Mouse (Mus musculus): ENCODE measurements around the gene Cntd1. TPM values are rescaled to one million over a fixed set of nuclear protein-coding genes. Genes with fewer than 3 reads are reported as not detected.
"Not testable (repeated sequence)": the region's sequence is repeated elsewhere in the genome, so short reads cannot be mapped to it uniquely, and the experiment has no call there.

Gene Cntd1
- polyA plus RNA-seq, 1 experiment from 2014 or later, result 1.1 TPM

- no peak for ATAC-seq
- H3K9me3 ChIP-seq (ENCODE audit: low read length), result no peaks in the 10 kb centered on the region
- no peak for DNase-seq (ENCODE audit: low spot score)
- TF ChIP-seq EP300 (IDR thresholded peaks at IDR 0.05), result no peak
- 0 out of 2 replicates have a peak, but pooled peaks have one; percentile 15 for TF ChIP-seq CTCF (IDR thresholded peaks at IDR 0.05)
- no peak overlapping the region for H3K27ac ChIP-seq (ENCODE audit: low read length)
- peaks cover 6% of the 10 kb centered on the region; the same call in 1 of the 2 replicates for H3K36me3 ChIP-seq (ENCODE audit: insufficient read depth, low read length)
- WGBS, result 88% methylated on average over 1 of the region's 1 CpGs
- H3K27me3 ChIP-seq (replicated peaks; ENCODE audit: insufficient read depth, low read length), result no peaks in the 10 kb centered on the region
- no peak overlapping the region for H3K4me3 ChIP-seq (ENCODE audit: low read depth, low read length)
- H3K4me1 ChIP-seq (ENCODE audit: insufficient read depth, low read depth, low read length), result peaks cover 3% of the 10 kb centered on the region; the same call in 1 of the 2 replicates
- H3K4me2 ChIP-seq (replicated peaks; ENCODE audit: low read depth, low read length), result no peak overlapping the region
- no peak overlapping the region for H3K9ac ChIP-seq (replicated peaks; ENCODE audit: low read depth)
Observed at GRCm38 (mm10) chr11:101314567-101314966, 35.8 kb downstream of the Cntd1 start.

- H3K9me3 ChIP-seq (ENCODE audit: low read length), result no peaks in the 10 kb centered on the region
- peak overlapping the region; percentile 98 for H3K4me3 ChIP-seq (ENCODE audit: low read depth, low read length)
- no peaks in the 10 kb centered on the region for H3K27me3 ChIP-seq (replicated peaks; ENCODE audit: insufficient read depth, low read length)
- no peak for TF ChIP-seq EP300 (IDR thresholded peaks at IDR 0.05)
- TF ChIP-seq CTCF (IDR thresholded peaks at IDR 0.05), result no peak
- WGBS, result 85% methylated on average over 8 of the region's 8 CpGs
- peak overlapping the region; percentile 87; the same call in 1 of the 2 replicates for H3K9ac ChIP-seq (replicated peaks; ENCODE audit: low read depth)
- peak overlapping the region; percentile 89 for H3K4me2 ChIP-seq (replicated peaks; ENCODE audit: low read depth, low read length)
- H3K4me1 ChIP-seq (ENCODE audit: insufficient read depth, low read depth, low read length), result peaks cover 3% of the 10 kb centered on the region; the same call in 1 of the 2 replicates
- peaks cover 11% of the 10 kb centered on the region; the same call in 1 of the 2 replicates for H3K36me3 ChIP-seq (ENCODE audit: insufficient read depth, low read length)
- no peak for DNase-seq (ENCODE audit: low spot score)
- H3K27ac ChIP-seq (ENCODE audit: low read length), result peak overlapping the region; percentile 59; the same call in 1 of the 2 replicates
- ATAC-seq, result no peak
Observed at GRCm38 (mm10) chr11:101315082-101315650, 36.4 kb downstream of the Cntd1 start.

- peak within 1 kb of the TSS; percentile 59 for H3K27ac ChIP-seq (ENCODE audit: low read length)
- H3K9me3 ChIP-seq (ENCODE audit: low read length), result no peaks in the 10 kb centered on the region
- peaks cover 3% of the 10 kb centered on the region; the same call in 1 of the 2 replicates for H3K4me1 ChIP-seq (ENCODE audit: insufficient read depth, low read depth, low read length)
- peak within 1 kb of the TSS; percentile 89 for H3K4me2 ChIP-seq (replicated peaks; ENCODE audit: low read depth, low read length)
- TF ChIP-seq EP300 (IDR thresholded peaks at IDR 0.05) (peak; percentile 48; the same call in 1 of the 2 replicates), CTCF (IDR thresholded peaks at IDR 0.05) (no peak; the same call in 1 of the 2 replicates)
- under 1% methylated on average over 52 of the region's 62 CpGs for WGBS
- peaks cover 19% of the 10 kb centered on the region for H3K36me3 ChIP-seq (ENCODE audit: insufficient read depth, low read length)
- DNase-seq (ENCODE audit: low spot score) (peak; percentile 95), ATAC-seq (peak; percentile 94)
- H3K27me3 ChIP-seq (replicated peaks; ENCODE audit: insufficient read depth, low read length), result no peaks in the 10 kb centered on the region
- peak within 1 kb of the TSS; percentile 98 for H3K4me3 ChIP-seq (ENCODE audit: low read depth, low read length)
- peak within 1 kb of the TSS; percentile 87 for H3K9ac ChIP-seq (replicated peaks; ENCODE audit: low read depth)
Observed at GRCm38 (mm10) chr11:101315665-101316500, 37.1 kb downstream of the Cntd1 start, which contains the start of gene Psme3. Gene Psme3, plus strand, starts transcription at chr11:101316213.

GRCm38 (mm10) chr11:101316501-101316917, 37.7 kb downstream of the Cntd1 start:
- no peaks in the 10 kb centered on the region for H3K27me3 ChIP-seq (replicated peaks; ENCODE audit: insufficient read depth, low read length)
- no peak for TF ChIP-seq EP300 (IDR thresholded peaks at IDR 0.05)
- TF ChIP-seq CTCF (IDR thresholded peaks at IDR 0.05), result no peak
- no peaks in the 10 kb centered on the region for H3K9me3 ChIP-seq (ENCODE audit: low read length)
- 0% methylated on average over 17 of the region's 17 CpGs for WGBS
- H3K27ac ChIP-seq (ENCODE audit: low read length), result peak overlapping the region; percentile 59
- peak; percentile 36 for ATAC-seq
- H3K9ac ChIP-seq (replicated peaks; ENCODE audit: low read depth), result peak overlapping the region; percentile 87
- peaks cover 3% of the 10 kb centered on the region; the same call in 1 of the 2 replicates for H3K4me1 ChIP-seq (ENCODE audit: insufficient read depth, low read depth, low read length)
- peaks cover 22% of the 10 kb centered on the region for H3K36me3 ChIP-seq (ENCODE audit: insufficient read depth, low read length)
- peak overlapping the region; percentile 98 for H3K4me3 ChIP-seq (ENCODE audit: low read depth, low read length)
- no peak for DNase-seq (ENCODE audit: low spot score)
- H3K4me2 ChIP-seq (replicated peaks; ENCODE audit: low read depth, low read length), result peak overlapping the region; percentile 89

GRCm38 (mm10) chr11:101323609-101324008, 44.8 kb downstream of the Cntd1 start:
- no peak overlapping the region for H3K9ac ChIP-seq (replicated peaks; ENCODE audit: low read depth)
- WGBS, result 7% methylated on average over 4 of the region's 4 CpGs
- H3K9me3 ChIP-seq (ENCODE audit: low read length), result no peaks in the 10 kb centered on the region
- no peaks in the 10 kb centered on the region for H3K4me1 ChIP-seq (ENCODE audit: insufficient read depth, low read depth, low read length)
- no peaks in the 10 kb centered on the region for H3K27me3 ChIP-seq (replicated peaks; ENCODE audit: insufficient read depth, low read length)
- peaks cover 38% of the 10 kb centered on the region for H3K36me3 ChIP-seq (ENCODE audit: insufficient read depth, low read length)
- ATAC-seq, result peak; percentile 62
- TF ChIP-seq CTCF (IDR thresholded peaks at IDR 0.05) (peak; percentile 99), EP300 (IDR thresholded peaks at IDR 0.05) (no peak)
- no peak overlapping the region for H3K4me2 ChIP-seq (replicated peaks; ENCODE audit: low read depth, low read length)
- H3K4me3 ChIP-seq (ENCODE audit: low read depth, low read length), result no peak overlapping the region
- peak; percentile 81 for DNase-seq (ENCODE audit: low spot score)
- no peak overlapping the region for H3K27ac ChIP-seq (ENCODE audit: low read length)

- no peaks in the 10 kb centered on the region for H3K9me3 ChIP-seq (ENCODE audit: low read length)
- DNase-seq (ENCODE audit: low spot score), result no peak
- no peak within 1 kb of the TSS for H3K27ac ChIP-seq (ENCODE audit: low read length)
- 79% methylated on average over 5 of the region's 5 CpGs for WGBS
- H3K4me2 ChIP-seq (replicated peaks; ENCODE audit: low read depth, low read length), result no peak within 1 kb of the TSS
- TF ChIP-seq EP300 (IDR thresholded peaks at IDR 0.05), result no peak
- TF ChIP-seq CTCF (IDR thresholded peaks at IDR 0.05), result no peak
- H3K27me3 ChIP-seq (replicated peaks; ENCODE audit: insufficient read depth, low read length), result no peaks in the 10 kb centered on the region
- H3K9ac ChIP-seq (replicated peaks; ENCODE audit: low read depth), result no peak within 1 kb of the TSS
- H3K4me1 ChIP-seq (ENCODE audit: insufficient read depth, low read depth, low read length), result no peaks in the 10 kb centered on the region
- H3K4me3 ChIP-seq (ENCODE audit: low read depth, low read length), result no peak within 1 kb of the TSS
- H3K36me3 ChIP-seq (ENCODE audit: insufficient read depth, low read length), result peaks cover 31% of the 10 kb centered on the region
- ATAC-seq, result no peak
Observed at GRCm38 (mm10) chr11:101324763-101325162, 46.0 kb downstream of the Cntd1 start, which contains the start of gene Aoc2. Gene Aoc2, plus strand, starts transcription at chr11:101325063.

- not testable (repeated sequence) for H3K27ac ChIP-seq (ENCODE audit: low read length); H3K27me3 ChIP-seq (replicated peaks; ENCODE audit: insufficient read depth, low read length); ATAC-seq; H3K4me3 ChIP-seq (ENCODE audit: low read depth, low read length); H3K4me1 ChIP-seq (ENCODE audit: insufficient read depth, low read depth, low read length); H3K9me3 ChIP-seq (ENCODE audit: low read length); H3K4me2 ChIP-seq (replicated peaks; ENCODE audit: low read depth, low read length); H3K9ac ChIP-seq (replicated peaks; ENCODE audit: low read depth); DNase-seq (ENCODE audit: low spot score)
- peaks cover 26% of the 10 kb centered on the region for H3K36me3 ChIP-seq (ENCODE audit: insufficient read depth, low read length)
- 86% methylated on average over 11 of the region's 11 CpGs for WGBS
Observed at GRCm38 (mm10) chr11:101325201-101325600, 46.4 kb downstream of the Cntd1 start.

All from lung, postnatal 0 days (tissue).